Mouse (Mus musculus): ENCODE measurements around the gene Pcsk2. TPM values are rescaled to one million over a fixed set of nuclear protein-coding genes. Genes with fewer than 3 reads are reported as not detected.
A peak's percentile ranks its signal among the peaks of the same experiment; 100 is the strongest.

The Pcsk2 gene
- total RNA-seq, 2 experiments from 2014 or later, result 4.0 TPM

DNA sequence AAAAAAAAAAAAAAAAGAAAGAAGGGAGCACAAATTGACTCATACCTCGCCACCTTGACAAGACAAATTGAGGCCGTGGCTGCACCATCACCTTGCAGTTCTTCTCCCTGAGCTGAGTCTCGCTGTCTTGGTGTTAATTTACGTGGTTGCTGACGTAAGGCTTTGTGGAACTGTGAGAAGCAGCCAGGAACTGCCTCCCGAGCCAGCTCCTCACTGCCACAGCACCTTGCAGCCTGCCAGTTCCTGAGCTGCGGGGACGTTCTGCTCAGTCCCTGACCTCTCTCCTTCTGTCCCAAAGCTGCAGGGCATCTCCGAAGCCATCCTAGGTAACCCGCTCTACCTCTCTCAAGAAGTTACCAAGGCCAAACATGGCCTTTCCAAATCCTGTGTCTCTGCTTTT, 186.5 kb downstream of the Pcsk2 start:
- peak; percentile 38 to 61 for DNase-seq

DNA sequence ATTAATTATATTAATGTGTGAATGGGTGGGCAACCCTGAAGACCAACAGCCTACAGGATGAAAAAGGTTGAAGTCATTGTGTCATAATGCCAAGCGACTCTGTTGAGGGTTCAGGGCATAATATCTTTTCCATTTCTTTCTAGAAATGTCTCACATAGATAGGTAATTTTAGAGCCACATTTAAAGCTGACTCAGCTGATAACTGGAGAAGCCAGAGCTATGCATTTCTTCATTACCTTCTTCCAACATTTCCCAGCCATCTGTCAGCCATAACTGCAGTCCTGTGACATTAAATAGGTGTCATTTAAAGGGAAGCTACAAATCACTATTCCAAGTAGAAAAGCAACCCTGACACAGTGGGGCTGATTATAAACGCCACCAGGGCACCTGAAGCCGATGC, 189.5 kb downstream of the Pcsk2 start:
- DNase-seq, result no peak

DNA sequence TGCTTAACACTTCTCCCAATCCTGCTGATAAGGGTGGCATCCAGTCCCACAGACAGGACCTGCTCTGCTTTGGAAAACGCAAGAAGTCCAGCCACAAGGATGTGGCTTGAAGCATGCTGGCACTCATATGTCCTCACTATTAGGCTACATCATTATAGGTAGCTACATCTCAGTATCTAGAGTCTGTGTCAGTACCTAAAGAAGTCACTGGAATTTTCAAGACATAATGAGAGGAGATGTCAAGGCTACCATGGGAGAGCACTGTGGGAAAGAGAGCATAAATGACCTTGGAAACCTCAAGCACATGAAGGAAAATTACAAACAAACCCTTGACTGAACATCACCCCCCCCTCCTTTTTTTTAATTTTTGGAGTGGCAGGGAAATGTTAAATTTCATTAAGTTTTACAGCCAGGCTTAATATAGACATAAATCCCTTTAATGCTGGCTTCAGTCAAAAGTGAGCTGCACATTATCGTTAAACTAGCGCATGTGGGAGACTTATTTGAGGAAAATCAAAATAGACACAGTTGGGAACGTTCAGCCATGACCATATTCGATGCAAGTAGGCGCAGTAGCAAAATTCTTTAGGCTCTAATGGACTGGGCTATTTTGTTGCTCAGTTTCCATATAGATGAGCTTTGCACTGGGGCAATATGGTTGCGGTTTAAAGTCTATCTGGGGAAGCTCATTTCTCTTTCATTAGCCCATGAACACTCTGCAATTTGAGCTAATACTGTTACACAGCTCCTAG, 193.7 kb downstream of the Pcsk2 start:
- no peak for DNase-seq

DNA sequence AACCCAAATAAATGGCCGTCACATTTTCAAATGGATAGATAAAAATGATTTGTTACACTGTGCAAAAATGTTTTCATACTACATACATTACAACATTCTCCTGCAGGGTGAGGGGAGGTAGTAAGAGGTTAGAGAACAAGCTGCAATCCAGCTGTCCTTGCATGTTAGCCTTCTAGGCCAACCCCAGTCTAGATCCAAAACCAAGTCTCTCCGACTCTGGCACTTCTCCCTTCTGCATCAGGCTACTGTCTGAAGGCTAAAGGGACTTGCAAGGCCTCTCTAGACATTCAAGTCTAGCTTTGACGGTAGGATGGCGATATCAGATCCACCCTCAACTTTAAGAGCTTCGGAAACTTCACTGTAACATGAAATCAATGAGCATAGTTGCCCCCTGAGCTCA, 196.5 kb downstream of the Pcsk2 start:
- peak in 1 of 2 experiments; percentile 42 for DNase-seq

DNA sequence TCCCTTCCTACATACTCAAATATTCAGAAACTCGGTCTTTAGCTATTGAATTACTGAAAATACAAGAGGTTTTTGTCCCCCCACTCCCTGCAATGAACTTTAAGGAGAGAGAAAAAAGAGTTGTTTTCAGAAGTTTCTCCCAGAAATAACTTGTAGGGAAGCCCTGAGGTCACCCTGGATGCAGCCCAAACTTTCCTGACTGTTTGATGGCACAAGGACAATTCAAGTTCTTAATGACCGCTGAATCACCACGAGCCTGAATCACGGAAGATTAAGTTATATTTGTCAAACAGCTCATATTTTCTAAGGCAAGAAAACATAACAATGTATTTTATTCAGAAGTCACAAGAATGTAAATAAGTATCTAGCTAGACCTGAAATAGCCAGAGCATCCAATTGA, 197.1 kb downstream of the Pcsk2 start:
- DNase-seq, result peak; percentile 79 to 80

DNA sequence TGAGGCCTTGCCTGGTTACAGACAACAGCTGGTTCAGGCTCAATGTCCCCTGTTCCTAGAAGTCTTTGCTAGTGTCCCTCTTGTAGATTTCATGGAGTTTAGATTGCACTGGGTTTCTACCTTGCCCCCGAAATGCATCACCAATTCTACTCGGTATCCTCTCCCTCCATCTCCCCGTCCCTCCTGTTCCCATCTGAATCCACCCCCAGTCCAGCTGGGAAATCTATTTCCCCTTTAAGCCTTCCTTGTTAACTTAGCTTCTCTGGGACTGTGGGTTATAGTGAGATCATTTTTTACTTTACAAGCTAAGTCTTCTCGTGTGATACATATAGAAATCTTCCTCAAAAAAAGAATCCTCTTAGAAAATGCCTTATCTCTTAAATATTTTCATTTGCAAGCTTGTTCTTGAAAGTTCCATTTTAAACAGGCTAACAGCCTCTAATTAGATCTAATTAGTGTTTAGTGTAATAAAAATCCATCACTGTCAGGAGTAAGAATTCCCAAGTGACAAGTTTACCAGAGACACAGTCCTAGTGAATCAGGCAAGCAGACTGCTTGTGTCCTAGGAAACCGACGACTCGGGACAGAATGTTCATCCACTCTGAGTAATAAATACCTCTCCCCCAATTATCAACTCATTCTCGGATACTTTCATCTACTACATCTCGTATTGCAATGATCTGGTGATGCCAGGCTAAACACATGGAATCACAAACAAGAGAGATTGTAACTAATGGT, 206.3 kb downstream of the Pcsk2 start:
- no peak for DNase-seq

DNA sequence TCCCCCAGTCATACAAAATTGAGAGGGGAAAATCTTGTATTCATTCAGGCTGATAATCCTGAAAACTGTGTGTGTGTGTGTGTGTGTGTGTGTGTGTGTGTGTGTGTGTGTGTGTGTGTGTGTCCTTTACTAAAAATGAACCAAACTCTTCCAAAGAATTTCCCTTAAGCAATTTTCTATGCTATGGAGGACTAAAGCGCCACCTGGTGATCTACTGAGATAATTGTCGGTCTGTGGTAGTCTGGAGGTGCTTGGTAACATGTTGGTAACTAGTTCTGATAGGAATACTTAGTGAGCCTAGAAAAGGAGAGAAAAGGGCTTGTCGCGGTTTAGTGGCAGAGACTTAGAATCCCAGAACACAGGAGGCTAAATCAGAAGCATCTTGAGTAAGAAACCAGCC, 230.5 kb downstream of the Pcsk2 start:
- peak; percentile 20 to 49 for DNase-seq

DNA sequence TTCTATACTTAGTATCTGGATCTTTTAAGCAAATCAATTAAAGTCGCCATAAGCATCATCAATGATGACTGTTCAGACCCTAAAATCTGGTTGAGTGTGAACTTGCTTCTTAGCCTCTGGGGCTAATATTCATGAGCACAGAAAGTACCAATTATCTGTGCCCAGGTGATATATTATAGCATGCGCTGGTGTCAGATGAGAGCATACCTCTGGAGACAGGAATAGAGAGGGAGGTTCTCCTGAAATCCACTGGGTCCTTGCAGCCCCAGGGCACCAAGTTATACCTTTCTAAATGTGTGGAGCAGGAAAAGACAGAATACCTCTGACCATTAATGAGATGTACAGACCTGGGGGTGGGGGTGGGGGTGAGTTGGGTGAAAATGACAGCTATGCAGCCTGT, 234.4 kb downstream of the Pcsk2 start:
- DNase-seq, result no peak

DNA sequence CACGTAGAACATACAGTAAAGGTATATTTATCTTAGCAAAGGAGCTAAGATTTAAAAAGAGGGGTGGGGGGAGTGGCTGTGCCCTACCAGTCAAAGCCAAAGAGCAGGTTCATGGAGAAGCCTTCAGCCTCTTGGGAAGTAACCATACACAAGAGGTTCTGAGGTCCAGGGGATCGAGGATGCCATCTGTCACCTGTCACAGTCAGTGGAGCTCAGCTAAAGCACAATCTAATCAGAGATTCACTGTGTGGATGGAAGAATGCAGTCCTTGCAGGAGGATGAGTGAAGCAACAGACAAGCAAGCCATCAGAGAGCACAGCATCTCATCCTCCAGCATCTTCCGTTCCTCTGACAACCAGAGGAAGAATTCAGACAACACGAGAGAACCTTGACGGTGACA, 244.0 kb downstream of the Pcsk2 start:
- no peak for DNase-seq

DNA sequence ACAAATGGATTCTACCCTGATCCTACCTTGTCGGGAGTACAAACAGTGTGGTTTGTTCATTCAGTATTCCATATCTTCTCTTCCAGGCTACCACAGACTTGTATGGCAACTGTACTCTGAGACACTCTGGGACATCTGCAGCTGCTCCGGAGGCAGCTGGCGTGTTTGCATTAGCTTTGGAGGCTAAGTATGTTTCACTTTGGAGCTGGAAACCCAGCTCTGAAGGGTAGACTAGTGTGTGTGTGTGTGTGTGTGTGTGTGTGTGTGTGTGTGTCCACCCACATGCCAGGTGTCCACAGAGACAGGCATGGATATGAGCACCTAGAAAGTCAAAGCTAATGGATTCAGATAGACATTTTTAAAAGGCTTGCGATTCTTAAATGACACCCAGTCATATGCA, 249.9 kb downstream of the Pcsk2 start:
- no peak for DNase-seq

DNA sequence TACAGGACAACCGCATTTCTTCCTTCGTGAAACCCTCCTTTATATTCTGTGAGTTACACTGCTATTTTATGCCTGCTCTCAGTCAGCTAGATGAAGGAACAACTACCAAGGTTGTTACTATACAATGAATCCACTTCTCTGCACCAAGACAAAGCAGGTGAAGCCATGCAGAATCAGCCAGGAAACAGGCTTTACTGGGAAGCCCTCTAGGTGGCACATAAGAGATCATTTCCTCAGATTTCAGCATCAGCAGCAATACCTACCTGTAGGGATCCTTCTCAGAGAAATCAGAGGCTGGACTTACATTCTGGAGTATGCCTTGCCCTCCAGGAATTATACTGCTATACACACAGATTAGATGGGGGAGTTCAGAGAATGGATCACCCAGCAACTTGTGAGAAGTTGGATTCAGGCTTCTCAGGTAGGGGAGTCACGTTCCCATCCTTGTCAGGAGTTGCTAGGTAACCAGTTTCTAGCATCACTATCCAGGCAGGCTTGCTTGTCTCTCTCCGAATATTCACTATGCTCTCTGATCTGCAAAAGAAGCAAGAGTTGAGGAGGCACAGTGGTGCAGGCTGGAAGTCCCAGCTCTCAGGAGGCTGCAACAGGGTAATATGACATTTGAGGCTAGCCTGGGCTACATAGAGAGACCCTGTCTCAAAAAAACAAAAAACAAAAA, 250.5 kb downstream of the Pcsk2 start:
- DNase-seq, result no peak

DNA sequence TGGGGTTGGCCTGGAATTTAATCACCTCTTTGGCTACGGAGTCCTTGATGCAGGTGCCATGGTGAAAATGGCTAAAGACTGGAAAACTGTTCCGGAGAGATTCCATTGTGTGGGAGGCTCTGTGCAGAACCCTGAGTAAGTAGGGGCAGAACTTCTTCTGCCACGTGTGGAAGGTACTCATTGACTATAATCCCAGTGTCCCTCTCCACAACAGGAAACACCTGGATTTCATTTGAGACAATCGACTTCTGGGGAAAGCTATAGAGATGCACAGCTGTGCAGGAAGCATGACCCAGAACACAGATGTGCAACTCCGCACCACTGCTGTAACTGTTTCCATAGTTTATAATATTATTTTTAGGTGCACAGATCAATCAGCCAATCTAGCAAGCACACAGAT, 255.1 kb downstream of the Pcsk2 start:
- DNase-seq, result no peak

DNA sequence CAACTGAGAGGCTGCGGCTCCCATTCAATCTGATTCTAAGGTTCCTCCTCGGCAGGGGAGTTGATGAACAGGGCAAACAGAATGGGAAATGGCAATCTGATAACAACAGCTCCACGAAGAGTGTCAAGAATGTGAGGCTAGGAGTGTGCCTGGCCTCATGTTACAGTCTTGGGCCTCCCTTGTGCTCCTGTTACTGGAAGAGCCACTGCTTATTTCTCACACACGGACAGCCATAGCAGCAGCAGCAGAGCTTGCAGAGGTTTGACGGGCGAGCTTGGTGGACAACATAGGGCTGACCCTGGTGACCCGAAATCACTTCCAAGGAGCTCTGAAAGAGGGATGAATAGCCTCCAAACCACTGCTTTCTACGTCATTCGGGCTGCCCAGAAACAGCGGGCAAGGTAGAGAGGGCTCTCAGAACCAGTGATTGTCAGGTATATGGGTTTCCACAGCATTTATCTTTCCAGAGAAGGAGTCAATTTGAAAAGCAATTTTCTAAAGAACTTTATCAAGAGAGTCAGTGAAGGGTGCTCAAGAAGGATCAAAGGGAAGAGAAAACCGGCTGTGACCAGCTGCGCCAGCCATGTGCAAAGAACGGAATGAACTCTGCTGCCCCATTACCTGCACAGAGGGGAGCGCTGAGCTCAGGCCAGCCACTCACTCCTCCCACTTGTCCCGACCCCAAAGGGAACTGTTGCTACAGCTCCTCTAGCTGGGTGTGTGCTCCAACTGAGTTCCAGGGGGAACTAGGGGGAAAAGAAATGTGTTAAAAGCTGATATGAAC, 260.4 kb downstream of the Pcsk2 start:
- DNase-seq, result no peak

DNA sequence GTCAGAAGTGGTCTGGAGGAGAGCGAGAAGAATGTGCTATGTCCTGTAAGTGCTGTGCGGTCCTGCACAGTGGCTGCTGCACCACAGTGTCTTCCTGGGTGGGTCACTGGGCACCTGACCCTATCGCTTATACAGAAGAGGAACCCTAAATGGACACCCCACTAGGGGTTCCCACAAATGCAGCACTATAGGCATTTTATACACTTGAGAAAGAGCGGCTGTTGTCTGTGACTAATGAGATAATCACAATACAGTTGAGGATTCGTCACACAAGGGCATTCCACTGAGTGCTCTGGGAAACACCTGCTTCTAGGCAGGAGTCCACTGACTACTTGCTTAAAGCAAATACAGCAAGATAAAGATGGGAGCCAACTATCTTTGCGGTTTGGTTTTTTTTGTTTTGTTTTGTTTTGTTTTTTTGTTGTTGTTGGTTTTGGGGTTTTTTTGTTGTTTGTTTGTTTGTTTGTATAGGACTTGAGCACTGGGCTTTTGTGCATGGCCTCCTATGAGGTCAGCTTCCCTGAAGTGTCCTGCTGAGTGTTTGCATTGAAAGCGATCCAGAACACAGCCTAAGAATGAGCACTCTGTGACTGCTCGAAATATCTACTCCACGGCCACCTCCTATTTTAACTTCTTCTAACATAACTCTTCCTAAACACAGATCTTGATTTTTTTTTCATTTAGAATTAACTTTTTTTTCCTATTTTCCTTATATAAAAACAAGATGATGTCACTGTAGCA, 261.1 kb downstream of the Pcsk2 start:
- DNase-seq, result no peak

DNA sequence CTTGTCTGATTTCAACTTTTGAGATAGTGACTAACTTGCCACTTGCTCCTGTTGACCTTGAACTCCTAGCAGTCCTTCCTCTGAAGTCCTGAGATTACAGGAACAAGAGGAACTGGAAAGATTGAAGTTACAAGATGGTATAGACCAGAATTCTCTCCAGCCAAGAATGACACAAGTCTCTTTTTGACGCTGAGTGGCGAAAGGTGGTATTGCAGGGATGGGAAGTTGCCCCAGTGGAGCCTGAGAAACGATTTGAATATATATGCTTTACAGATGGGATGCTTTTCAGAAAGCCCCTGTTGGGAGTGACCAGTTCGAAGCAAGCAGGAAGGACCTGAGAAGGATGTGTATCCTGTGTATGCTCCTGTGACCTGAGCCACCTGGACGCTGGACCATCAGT, 262.8 kb downstream of the Pcsk2 start:
- DNase-seq, result no peak

DNA sequence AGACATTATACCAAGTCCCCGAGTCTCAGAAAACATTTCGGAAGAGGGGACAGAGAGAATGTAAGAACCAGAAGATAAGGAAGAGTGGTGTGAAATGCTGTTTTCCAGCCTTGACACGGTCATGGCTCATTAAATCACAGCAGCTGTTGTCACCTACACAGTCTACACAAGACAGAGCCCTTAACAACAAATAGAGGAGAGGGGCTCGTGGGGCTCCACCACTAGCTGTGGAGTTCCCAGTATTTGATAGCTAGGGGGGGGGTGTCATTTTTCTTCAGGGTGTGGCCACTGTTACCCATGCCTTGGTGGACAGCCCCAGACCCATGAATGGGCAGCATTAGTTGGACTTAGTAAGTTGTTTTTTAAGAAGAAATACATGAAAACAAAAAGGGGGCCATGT, 266.3 kb downstream of the Pcsk2 start:
- no peak for DNase-seq

DNA sequence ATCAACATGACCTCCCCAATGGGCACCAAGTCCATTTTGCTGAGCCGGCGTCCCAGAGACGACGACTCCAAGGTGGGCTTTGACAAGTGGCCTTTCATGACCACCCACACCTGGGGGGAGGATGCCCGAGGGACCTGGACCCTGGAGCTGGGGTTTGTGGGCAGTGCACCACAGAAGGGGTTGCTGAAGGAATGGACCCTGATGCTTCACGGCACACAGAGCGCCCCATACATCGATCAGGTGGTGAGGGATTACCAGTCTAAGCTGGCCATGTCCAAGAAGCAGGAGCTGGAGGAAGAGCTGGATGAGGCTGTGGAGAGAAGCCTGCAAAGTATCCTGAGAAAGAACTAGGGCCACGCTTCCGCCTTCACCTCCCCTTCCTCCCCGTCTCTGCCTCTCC, 267.5 kb downstream of the Pcsk2 start:
- DNase-seq, result no peak

DNA sequence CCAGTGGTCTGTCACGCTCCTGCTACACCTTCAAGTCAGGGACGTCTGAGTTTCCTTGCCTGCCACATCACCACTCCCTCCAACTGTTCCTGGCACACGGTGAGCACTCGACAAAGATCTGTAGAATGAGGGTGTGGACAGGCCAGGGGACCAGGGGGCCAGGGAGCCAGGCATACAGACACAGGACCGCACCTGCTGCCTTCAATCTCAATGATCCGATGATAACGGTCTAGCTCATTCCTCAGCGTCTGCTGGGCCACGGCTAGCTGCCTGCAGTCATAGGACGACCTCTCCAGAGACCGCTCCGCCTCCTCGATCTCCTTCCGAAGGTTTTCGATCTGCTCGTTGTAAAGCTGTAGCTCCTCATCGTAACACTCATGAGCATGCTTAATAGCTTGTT, 285.7 kb downstream of the Pcsk2 start:
- no peak for DNase-seq

DNA sequence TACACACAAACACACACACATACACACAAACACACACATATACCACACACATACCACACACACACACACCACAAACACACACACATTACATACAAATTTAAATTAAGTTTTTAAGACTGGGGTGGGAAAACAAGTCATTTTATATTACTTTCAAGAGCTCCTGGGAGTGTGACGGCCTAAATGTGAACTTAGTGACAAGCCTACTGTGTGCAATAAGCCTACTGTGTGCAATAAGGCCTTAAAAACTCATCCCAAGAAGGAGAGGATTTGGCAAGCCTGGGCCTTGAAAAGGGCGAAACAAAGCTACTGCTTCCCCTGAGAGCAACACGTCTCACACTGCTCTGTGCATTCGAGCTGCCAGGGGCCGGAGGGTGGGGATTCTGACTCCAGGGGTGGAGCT, 286.8 kb downstream of the Pcsk2 start:
- DNase-seq, result no peak

DNA sequence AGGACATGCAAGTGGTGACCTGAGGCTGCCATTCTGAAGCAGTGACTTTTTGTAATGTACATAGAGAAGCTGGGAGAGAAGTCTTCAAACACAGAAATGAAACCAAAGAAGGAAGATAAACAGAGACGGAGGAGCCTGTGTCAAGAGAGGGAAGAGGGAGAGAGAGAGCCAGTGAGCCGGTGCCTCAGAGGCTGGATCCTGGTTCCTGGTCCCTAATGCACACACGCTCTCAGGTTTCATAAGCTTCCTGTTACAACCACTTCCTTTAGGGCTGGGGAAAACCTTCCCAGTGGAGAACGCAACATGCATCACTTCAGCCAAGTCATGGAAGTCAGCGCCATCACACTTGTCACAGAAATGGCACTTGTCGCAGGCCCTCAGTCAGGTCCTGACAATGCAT, 288.1 kb downstream of the Pcsk2 start:
- no peak for DNase-seq

DNA sequence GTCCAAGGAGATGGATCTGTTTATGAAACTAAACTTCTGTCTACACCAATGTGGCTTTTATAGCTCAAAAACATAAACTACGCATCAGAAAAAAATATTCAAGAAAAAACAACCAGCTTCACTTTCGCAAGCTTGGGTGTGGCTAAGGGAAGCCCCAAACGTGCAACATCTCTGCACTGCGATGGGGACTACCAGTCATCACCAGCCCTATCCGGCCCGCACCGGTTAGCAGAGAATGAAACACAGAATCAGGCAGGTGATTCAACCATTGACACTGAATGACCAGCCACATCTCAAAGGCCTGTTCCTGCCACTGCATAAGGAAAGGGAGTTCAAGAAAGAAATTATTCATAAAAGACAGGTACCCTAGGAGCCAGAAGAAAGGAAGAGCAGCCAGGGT, 289.9 kb downstream of the Pcsk2 start:
- no peak for DNase-seq

DNA sequence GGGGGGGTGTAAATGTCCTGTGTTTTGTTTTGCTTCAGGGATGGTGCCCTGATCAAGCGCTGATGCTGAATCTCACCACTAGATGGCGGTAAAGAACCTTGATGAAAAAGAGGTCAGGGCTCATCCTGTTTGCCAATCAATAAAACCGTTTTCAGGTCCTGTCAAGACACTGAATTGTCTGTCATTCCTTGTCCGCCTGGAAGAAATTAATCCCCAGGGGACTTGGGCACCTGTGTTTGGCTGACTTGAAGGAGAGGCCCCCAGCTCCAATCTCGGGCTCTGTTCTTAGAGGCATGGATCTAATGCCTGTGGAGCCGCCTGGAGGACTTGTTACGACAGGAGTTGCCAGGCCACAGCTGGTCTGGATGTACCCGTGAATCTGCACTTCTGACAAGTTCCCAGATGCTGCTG, 291.3 kb downstream of the Pcsk2 start:
- peak; percentile 67 to 71 for DNase-seq

Measured in adrenal gland, postnatal 36 days (tissue).